Mouse (Mus musculus) adrenal gland, postnatal 10 days (tissue): ENCODE results near the gene Snn. TPM values are rescaled to one million over a fixed set of nuclear protein-coding genes. Genes with fewer than 3 reads are reported as not detected.

ENCODE experiments used
- DNase-seq: peaks from one replicate; pipeline ENCODE4 v3.0.0; 2021; ENCODE audit warnings: mixed read lengths
- total RNA-seq, 2 experiments: library from RNA; stranded (reverse); gene quantifications; 2 replicates each; pipeline ENCODE4 v1.2.3; 2021

Gene Snn
- total RNA-seq, 2 experiments from 2014 or later = 23.2 to 27.3 TPM

- DNase-seq = no peak
These were observed 14.3 kb upstream of the Snn start for GRCm38 (mm10) chr16:11046437-11046836.

- DNase-seq = no peak
These were observed 13.6 kb upstream of the Snn start for GRCm38 (mm10) chr16:11047130-11047529.

GRCm38 (mm10) chr16:11050226-11050625 is 10.5 kb upstream of the Snn start:
- no peak for DNase-seq

- no peak for DNase-seq
These were observed 9.6 kb upstream of the Snn start for GRCm38 (mm10) chr16:11051134-11051533.

- no peak for DNase-seq
These were observed 6.3 kb upstream of the Snn start for GRCm38 (mm10) chr16:11054409-11054808.

- DNase-seq = no peak
These were observed 5.9 kb upstream of the Snn start for GRCm38 (mm10) chr16:11054871-11055270.

GRCm38 (mm10) chr16:11055916-11056315 is 4.8 kb upstream of the Snn start:
- DNase-seq = no peak

- peak; percentile 86 for DNase-seq
These were observed 2.3 kb downstream of the Snn start for GRCm38 (mm10) chr16:11062794-11063721.

- DNase-seq = no peak
These were observed 3.6 kb downstream of the Snn start for GRCm38 (mm10) chr16:11064341-11064740.

- no peak for DNase-seq
These were observed 4.0 kb downstream of the Snn start for GRCm38 (mm10) chr16:11064742-11065141.

- DNase-seq = no peak
These were observed 4.7 kb downstream of the Snn start for GRCm38 (mm10) chr16:11065431-11065830.

- peak; percentile 99 for DNase-seq
These were observed 5.5 kb downstream of the Snn start, which contains the start of gene Litaf for GRCm38 (mm10) chr16:11066029-11066832. Gene Litaf, minus strand, starts transcription at chr16:11066157.

GRCm38 (mm10) chr16:11066833-11067191 is 6.1 kb downstream of the Snn start:
- DNase-seq = peak; percentile 74

GRCm38 (mm10) chr16:11068666-11069065 is 7.9 kb downstream of the Snn start:
- no peak for DNase-seq

GRCm38 (mm10) chr16:11069271-11069670 is 8.5 kb downstream of the Snn start:
- no peak for DNase-seq

- peak; percentile 49 for DNase-seq
These were observed 9.1 kb downstream of the Snn start for GRCm38 (mm10) chr16:11069710-11070420.

- DNase-seq = peak; percentile 56
These were observed 10.4 kb downstream of the Snn start for GRCm38 (mm10) chr16:11071176-11071575.

- DNase-seq = no peak
These were observed 11.1 kb downstream of the Snn start for GRCm38 (mm10) chr16:11071887-11072286.

GRCm38 (mm10) chr16:11072454-11072853 is 11.7 kb downstream of the Snn start:
- peak; percentile 68 for DNase-seq

- DNase-seq = peak; percentile 49
These were observed 12.3 kb downstream of the Snn start for GRCm38 (mm10) chr16:11073060-11073459.

- DNase-seq = no peak
These were observed 17.0 kb downstream of the Snn start for GRCm38 (mm10) chr16:11077601-11078201.
